Mouse (Mus musculus): Measurements from ENCODE around the gene Ecm1.
"Not testable (repeated sequence)": the region's sequence is repeated elsewhere in the genome, so short reads cannot be mapped to it uniquely, and the experiment has no call there.

Gene Ecm1

DNA sequence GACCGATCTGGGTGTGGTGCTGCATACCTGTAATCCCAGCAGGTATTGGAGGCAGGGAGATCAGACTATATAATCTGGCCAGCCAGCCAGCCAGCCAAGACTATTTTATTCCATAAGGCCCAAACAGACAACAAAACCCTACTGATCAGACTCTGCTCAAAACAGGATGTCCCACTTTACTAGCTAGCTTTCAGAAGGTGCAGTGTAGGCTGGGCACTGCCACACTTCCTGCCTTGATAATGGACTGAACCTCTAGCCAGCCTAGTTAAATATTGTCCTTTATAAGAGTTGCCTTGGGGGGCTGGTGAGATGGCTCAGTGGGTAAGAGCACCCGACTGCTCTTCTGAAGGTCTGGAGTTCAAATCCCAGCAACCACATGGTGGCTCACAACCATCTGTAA lies 48.8 kb downstream of the Ecm1 start:
- DNase-seq (ENCODE audit: low read depth in 2 of 2, low spot score in 2 of 2) = not testable (repeated sequence)

DNA sequence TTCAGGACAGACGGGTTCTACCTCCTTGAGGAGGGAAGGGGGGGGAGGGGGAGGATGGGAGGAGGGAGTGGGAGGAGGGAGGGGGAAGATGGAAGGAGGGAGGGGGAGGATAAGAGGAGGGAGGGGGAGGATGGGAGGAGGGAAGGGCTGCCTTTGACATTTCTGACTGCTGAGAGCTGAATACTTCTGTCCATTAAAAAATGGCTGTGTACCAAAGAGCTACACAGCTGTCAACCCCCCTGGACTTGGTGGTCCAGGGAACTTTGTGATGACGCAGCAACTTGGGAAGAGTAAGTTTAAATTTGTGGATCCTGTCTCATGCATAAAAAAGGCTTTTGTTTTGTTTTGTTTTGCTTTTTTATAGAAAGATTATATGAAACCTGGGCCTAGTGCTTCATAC lies 49.4 kb downstream of the Ecm1 start:
- DNase-seq (ENCODE audit: low read depth in 2 of 2, low spot score in 2 of 2) = no peak

DNA sequence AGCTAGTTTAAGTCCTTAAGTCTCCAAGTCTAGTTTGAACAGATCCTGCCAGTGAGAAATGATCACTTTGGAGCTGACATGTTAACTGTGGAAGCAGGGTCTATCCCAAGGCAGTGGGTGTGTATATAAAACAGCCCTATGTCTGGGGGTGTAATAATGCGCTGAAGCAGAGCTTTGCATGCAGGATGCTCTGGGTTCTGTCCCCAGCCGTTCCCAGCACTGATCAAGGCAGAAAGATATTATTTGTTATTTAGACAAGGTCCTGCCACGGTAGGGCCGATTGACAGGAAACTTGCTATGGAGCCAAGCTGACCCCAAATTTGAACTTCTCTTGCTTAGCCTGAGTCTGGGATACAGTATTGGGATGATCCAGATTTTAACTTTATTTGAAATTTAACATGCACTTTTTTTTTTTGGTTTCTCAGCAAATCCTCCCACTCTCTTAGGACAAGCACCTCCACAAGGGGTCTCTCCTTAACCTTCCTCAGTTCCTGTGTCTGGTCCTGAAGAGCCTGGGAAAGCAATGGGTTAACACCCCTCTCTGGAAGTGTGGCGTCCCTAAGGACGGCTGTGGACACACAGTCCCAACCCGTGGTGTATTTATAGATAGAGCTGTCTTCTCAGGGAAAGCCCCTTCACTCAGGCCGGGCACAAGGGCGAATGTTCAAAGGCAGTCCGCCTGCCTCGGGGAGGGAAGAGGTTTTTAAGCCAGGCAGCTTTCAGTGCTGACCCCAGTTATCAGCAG lies 50.0 kb downstream of the Ecm1 start:
- DNase-seq (ENCODE audit: low read depth in 2 of 2, low spot score in 2 of 2) = no peak

DNA sequence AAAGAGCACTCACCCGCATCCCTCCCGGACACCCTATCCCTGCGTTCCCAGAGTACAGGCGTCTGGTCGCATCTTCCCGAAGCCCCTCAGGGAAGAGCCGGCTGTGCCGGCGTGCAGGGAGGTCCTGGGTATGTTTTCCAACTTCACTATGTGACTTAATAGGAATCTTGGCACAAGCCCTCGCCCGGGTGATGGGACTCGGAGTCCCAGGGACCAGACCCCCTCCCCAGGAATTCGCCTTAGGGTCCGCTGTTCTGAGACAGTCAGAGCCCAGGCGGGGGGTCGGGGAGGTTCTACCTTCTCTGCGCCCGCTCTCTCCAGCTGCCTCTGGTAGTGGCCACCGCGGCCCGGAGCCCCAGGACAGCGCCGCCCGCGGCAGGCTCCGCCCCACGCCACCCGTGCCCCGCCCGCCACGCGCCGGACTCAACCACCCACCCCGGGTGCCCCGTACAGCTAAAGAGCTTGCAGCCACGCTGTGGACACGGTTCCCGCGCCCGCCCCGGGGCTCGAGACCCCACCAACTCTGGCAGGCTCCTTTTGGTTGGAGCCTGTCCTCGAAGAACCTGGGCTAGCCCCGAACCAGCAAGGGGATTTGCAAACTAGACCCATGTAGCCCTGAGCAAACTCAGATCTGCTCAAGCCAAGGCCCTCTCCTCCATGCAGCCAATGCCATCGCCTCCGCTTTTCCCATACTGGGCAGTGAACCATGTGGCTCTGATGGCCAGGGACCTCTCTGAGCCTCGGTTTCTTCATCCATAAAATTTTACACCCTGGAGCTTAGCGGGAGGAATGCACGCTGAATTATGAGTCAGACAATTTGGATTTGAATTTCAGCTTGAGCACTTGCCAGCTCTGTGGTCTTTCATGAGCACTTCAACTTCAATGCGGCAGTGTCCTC lies 51.6 kb downstream of the Ecm1 start, which contains the start of gene Adamtsl4:
Adamtsl4 (minus strand) TSS at position 394 of the 898 bp plus-strand sequence.
- no peak for DNase-seq (ENCODE audit: low read depth in 2 of 2, low spot score in 2 of 2)

DNA sequence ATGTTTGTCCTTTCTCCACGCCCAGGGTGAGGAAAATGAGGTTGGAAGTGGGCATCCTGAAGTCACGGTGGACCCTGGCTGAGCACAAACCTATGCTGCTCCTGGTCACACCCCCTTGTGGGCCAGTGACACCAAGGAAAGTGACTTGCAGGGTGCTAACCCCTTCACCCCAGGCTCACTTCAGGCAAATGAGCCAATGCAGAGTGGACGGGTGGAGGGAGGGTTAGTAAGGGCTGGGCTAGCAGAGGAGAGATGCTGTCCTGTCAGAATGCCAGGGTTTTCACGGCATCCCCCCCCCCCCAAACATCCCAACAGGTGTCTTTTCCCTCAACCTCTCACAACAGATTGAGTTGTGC lies 52.2 kb downstream of the Ecm1 start:
- DNase-seq (ENCODE audit: low read depth in 2 of 2, low spot score in 2 of 2) = no peak

DNA sequence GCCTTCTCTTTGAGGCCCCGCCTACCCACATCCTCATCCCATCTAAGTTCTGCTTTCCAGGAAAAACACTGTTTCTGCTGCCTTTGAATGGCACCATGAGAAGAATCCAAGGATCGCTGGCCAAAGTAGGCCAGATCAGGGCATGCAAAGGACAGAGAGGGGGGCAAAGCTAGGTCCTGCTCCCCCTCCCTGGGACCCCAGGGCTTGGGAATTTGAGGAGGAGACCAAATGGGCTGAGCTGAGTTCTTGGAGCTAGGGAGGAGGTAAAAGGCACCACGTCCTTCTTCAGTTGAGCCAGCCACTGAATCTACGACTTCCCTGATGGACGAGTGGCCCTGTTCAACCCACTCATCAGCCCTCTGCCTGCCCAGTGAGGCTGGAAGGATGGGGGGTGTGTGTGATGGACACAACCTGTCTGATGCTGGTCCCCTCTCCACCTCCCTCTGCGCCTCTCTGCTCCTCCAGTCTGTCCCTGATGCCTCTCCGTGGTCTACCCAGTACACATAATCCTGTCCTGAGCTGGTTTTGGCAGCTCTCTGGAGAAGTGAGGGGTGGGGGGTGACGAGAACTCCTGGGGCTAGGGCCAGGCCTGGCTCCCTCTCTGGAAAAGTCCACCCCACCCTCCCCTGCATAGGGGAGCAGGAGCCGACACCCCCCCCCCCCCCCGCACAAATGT lies 52.7 kb downstream of the Ecm1 start:
- no peak for DNase-seq (ENCODE audit: low read depth in 2 of 2, low spot score in 2 of 2)

DNA sequence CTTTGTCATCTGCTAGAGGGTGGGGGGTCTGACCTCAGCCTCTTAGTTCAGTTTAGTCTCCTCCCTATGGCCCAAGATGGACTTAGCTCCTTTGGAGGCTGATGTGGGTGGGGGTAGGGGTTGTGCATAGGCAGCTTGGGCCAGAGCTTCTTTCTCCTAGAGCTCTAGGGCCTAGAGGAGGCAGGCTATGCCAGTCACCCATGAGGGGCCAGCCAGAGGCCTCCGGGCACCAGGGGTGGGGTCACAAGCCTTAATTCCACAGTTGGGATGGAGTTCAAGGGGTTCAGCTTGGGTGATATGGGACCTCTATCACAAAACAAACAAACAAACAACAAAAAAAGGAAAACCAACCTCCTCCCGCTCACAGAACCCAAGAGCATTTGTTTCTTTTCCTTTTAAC lies 53.7 kb downstream of the Ecm1 start:
- no peak for DNase-seq (ENCODE audit: low read depth in 2 of 2, low spot score in 2 of 2)

DNA sequence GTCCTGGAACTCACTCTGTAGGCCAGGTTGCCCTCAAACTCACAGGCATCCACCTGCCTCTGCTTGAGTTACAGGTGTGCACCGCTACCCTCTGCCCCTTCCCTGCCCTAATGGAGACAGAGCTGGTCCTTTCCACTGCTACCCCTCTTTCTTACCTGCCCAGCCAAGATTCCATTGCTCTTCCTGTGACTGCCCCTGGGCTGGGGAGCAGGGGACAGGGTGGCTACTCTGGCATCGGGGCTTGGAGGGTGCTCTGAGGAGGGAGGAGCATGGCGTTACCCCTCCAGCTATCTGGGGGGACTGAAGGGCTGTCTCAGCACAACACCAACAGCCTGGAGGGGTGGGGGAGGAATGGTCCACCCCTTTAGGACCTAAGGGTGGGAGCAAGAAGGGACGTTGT lies 54.1 kb downstream of the Ecm1 start:
- no peak for DNase-seq (ENCODE audit: low read depth in 2 of 2, low spot score in 2 of 2)

DNA sequence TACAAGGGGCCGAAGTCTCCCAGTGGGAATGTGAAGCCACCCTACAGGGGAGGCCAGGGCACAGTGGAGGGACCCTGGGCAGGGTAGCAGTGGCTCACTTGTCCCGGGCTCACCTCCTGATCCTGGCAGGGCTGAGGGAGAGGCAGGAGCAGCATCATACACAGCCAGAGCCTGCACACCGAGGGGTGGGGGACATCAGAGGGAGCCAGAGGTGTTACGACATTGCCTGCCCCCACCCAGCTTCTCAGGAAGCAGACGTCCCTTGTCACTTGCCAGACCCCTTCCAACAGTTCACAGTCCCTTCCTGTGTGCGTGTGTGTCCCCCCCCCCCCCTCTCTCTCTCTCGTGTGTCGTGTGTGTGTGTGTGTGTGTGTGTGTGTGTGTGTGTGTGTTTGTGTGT lies 54.5 kb downstream of the Ecm1 start:
- DNase-seq (ENCODE audit: low read depth in 2 of 2, low spot score in 2 of 2) = no peak
